Mouse (Mus musculus) embryonic facial prominence, embryonic 15.5 days (tissue): ENCODE data around the gene 0610037L13Rik. TPM values are rescaled to one million over a fixed set of nuclear protein-coding genes. Genes with fewer than 3 reads are reported as not detected.
A peak's percentile ranks its signal among the peaks of the same experiment; 100 is the strongest.

ENCODE experiments used
- ATAC-seq: fragments of 200-750 bp; cut with Nextera tagmentation; 2 replicates; pipeline ENCODE4 v1.8.0; 2017; ENCODE audit warnings: low read depth, moderate TSS enrichment; ENCODE audit not compliant: insufficient number of reproducible peaks, low FRiP score, low TSS enrichment
- H3K27ac ChIP-seq: fragments of 300-500 bp; sonication (generic); replicated peaks from 2 replicates; pipeline ENCODE4 v1.5.1; 2015; ENCODE audit warnings: mild to moderate bottlenecking, inconsistent platforms
- H3K27me3 ChIP-seq: fragments of 300-500 bp; sonication (generic); 2 replicates; pipeline ENCODE4 v1.6.1; 2015; ENCODE audit warnings: inconsistent platforms
- H3K36me3 ChIP-seq: fragments of 300-500 bp; sonication (generic); 2 replicates; pipeline ENCODE4 v1.6.1; 2015; ENCODE audit warnings: mild to moderate bottlenecking, inconsistent platforms
- H3K4me1 ChIP-seq: fragments of 300-500 bp; sonication (generic); 2 replicates; pipeline ENCODE4 v1.6.1; 2015; ENCODE audit warnings: inconsistent platforms
- H3K4me2 ChIP-seq: fragments of 300-500 bp; sonication (generic); replicated peaks from 2 replicates; pipeline ENCODE4 v1.6.1; 2015; ENCODE audit warnings: mild to moderate bottlenecking, inconsistent platforms
- H3K4me3 ChIP-seq: fragments of 300-500 bp; sonication (generic); replicated peaks from 2 replicates; pipeline ENCODE4 v1.5.1; 2015; ENCODE audit warnings: mild to moderate bottlenecking, inconsistent platforms
- H3K9ac ChIP-seq: fragments of 300-500 bp; sonication (generic); 2 replicates; pipeline ENCODE4 v1.6.1; 2015; ENCODE audit warnings: inconsistent platforms
- H3K9me3 ChIP-seq: fragments of 300-500 bp; sonication (generic); replicated peaks from 2 replicates; pipeline ENCODE4 v1.6.1; 2016; ENCODE audit warnings: inconsistent platforms
- WGBS: fragments of 180-500 bp; shearing (Covaris S2); methylation state at CpG from one replicate; pipeline ENCODE4 v1.1.7; 2015; 5-methylcytosine and 5-hydroxymethylcytosine counted together
- polyA plus RNA-seq: library from polyadenylated mRNA; unstranded; fragments of >200 nt; fragmentation: Nextera tagmentation; extraction: Ambion mirVana; gene quantifications from 2 replicates; pipeline ENCODE4 v1.2.1, GENCODE M21; 2015

0610037L13Rik gene
- 145 and 154 TPM in 2 replicates for polyA plus RNA-seq

DNA sequence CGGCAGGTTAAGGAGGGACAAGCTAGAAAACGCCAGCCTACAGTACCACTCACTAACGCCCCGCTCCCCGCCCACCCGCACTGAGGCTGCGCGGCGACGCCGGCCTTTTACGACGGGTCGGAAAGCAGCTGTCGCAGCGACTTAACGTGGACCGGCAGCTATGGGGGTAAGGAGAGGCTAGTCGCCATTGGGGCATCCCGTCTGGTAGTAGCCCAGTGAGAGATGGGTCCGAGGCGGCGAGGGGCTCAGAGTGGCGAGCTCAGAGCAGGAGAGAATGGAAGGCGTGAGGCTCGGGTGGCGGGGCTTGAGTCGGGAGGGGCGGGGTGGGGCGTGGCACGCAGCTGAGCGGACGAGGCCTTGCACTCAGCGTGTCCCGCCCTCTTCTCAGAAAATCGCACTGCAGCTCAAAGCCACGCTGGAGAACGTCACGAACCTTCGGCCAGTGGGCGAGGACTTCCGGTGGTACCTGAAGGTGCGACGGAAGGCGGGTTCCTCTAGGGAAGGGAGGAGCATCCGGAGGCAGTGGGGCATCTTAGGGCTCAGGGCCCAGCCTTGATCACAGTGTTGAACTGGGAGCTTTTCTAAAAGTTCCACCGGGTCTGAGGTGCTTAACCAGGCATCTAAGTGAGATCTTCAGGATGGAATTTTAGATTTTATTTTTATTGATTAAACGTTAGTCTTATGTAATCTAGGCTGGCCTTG, at the start of gene 0610037L13Rik:
TSS of gene 0610037L13Rik (plus strand) at position 83 of the 702 bp plus-strand sequence.
- under 1% methylated on average over 48 of the region's 48 CpGs for WGBS
- peak within 1 kb of the TSS; percentile 42 for H3K9ac ChIP-seq
- H3K4me1 ChIP-seq: peaks cover 14% of the 10 kb centered on the region
- H3K4me2 ChIP-seq: peak within 1 kb of the TSS; percentile 84
- H3K4me3 ChIP-seq: peak within 1 kb of the TSS; percentile 65
- ATAC-seq: peak; percentile 97
- H3K27ac ChIP-seq: peak within 1 kb of the TSS; percentile 94
- no peaks in the 10 kb centered on the region for H3K27me3 ChIP-seq
- H3K9me3 ChIP-seq: no peaks in the 10 kb centered on the region
- peaks cover 56% of the 10 kb centered on the region for H3K36me3 ChIP-seq

DNA sequence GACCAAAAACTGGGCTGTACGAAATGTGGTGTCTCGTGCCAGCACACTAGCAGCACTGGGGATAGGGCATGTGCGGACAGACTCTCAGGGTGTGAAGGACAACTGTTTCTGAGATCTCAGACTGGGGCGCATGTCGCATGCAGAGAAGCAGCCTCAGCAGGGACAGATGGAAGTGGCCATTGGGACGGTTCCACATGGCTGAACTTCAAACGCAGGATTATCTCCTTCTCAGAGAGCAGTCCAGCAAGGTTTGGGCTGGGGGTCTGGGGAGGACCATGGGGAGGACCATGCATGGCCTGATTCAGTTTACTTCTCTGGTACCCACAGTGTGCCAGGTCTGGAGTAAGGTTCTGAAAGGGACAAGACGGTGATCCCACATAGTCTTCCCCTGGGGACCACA, 45.9 kb upstream of the 0610037L13Rik start:
- no peak overlapping the region for H3K4me3 ChIP-seq
- ATAC-seq: no peak
- H3K4me1 ChIP-seq: 0 out of 2 replicates have a peak, but pooled peaks cover 7% of the 10 kb centered on the region
- no peaks in the 10 kb centered on the region for H3K36me3 ChIP-seq
- no peak overlapping the region for H3K4me2 ChIP-seq
- no peak overlapping the region for H3K9ac ChIP-seq
- H3K27ac ChIP-seq: no peak overlapping the region
- 81% methylated on average over 8 of the region's 8 CpGs for WGBS
- peaks cover 24% of the 10 kb centered on the region for H3K27me3 ChIP-seq
- no peaks in the 10 kb centered on the region for H3K9me3 ChIP-seq

DNA sequence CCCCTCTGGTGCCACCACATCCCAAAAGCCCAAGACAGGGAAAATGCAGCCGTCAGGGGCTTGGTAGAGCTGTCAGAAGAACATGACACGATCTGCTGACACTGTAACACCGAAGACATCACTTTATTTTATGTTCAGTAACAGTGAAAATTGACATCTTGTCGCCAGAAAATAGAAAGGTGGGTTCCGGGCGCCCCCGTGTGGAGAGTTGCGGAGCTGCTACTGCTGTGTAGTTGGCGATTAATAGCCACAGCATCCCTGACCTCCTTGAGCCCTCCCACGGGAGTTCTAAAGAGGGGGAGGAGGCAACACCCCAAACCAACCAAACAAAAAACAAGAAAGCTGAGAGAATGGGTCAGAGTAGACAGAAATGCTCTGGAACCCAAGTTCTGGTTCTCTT, 44.6 kb upstream of the 0610037L13Rik start:
- no peak overlapping the region for H3K27ac ChIP-seq
- peaks cover 24% of the 10 kb centered on the region for H3K27me3 ChIP-seq
- H3K4me2 ChIP-seq: no peak overlapping the region
- no peaks in the 10 kb centered on the region for H3K36me3 ChIP-seq
- no peak for ATAC-seq
- no peaks in the 10 kb centered on the region for H3K9me3 ChIP-seq
- no peak overlapping the region for H3K4me3 ChIP-seq
- H3K4me1 ChIP-seq: 0 out of 2 replicates have a peak, but pooled peaks cover 7% of the 10 kb centered on the region
- 4% methylated on average over 10 of the region's 10 CpGs for WGBS
- H3K9ac ChIP-seq: no peak overlapping the region

DNA sequence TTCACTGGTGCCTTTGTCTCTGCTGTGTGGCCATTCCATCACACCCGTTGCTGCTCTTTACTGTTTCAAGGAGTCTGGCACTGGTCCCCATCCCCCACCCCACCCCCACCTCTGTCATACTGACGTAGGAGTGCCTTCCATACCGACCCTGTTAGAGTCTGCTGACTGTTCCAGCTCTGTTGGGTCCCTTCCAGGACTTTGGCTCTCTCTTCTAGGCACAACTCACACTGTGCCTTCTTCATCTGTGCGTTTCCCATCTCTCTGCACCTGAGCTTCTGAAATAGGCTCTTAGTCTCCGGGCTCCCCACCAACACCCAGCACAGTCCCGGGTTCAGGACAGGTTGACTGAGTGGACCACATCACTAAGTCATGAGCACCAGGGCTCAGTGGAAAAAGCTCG, 42.8 kb upstream of the 0610037L13Rik start:
- WGBS: 63% methylated on average over 7 of the region's 7 CpGs
- no peaks in the 10 kb centered on the region for H3K9me3 ChIP-seq
- no peak overlapping the region for H3K27ac ChIP-seq
- H3K4me2 ChIP-seq: peak overlapping the region; percentile 47; the same call in 1 of the 2 replicates
- H3K27me3 ChIP-seq: peaks cover 24% of the 10 kb centered on the region
- H3K4me3 ChIP-seq: no peak overlapping the region
- no peak overlapping the region for H3K9ac ChIP-seq
- ATAC-seq: no peak
- 0 out of 2 replicates have a peak, but pooled peaks cover 7% of the 10 kb centered on the region for H3K4me1 ChIP-seq
- no peaks in the 10 kb centered on the region for H3K36me3 ChIP-seq

DNA sequence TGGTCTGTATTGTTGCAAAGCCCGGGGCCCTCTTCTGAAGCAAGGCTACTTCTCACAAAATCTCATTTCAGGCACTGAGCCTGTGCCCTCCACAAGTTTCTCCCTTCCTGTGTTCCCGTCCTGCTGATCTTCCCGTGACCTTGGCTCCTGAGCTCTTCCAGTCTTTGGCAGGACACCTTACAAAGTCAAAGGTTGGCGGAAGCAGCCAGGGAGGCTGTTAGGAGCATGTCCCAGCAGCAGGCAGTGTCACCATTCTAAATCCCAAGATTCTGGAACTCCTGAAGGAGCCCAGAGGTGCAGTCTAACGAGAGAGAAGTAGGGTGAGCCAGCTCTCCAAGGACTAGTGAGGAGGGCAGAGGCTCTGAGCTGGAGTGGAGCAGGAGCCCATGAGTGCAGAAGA, 41.1 kb upstream of the 0610037L13Rik start:
- H3K9ac ChIP-seq: no peak overlapping the region
- WGBS: 85% methylated on average over 5 of the region's 5 CpGs

DNA sequence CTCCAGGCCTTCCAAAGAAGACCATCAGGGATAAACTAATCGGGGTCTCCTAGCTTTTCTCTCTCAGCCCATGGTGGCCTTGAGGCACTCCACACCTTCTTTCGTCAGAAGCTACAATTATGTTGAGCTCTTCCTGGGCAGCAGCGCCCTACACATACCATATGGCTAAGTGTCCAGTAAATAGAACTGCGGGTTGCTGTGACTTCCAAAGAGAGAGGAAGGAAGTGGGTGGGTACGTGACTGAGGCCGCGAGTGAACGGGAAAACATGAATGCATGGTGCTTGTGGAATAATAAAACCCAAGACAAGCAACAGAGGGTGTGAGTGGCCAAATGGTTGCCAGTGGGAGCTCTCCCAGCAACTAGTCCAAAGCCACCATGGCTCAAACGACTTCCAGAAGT, 40.0 kb upstream of the 0610037L13Rik start:
- H3K4me3 ChIP-seq: no peak overlapping the region
- H3K9ac ChIP-seq: no peak overlapping the region
- H3K4me2 ChIP-seq: no peak overlapping the region
- H3K9me3 ChIP-seq: no peaks in the 10 kb centered on the region
- 79% methylated on average over 9 of the region's 9 CpGs for WGBS
- peaks cover 24% of the 10 kb centered on the region for H3K27me3 ChIP-seq
- no peak for ATAC-seq
- H3K4me1 ChIP-seq: 0 out of 2 replicates have a peak, but pooled peaks cover 7% of the 10 kb centered on the region
- no peaks in the 10 kb centered on the region for H3K36me3 ChIP-seq
- H3K27ac ChIP-seq: no peak overlapping the region

More for the DNA sequence above, 41.1 kb upstream of the 0610037L13Rik start:
- Histone ChIP-seq H3K4me2 (no peak overlapping the region), H3K4me3 (no peak overlapping the region), H3K4me1 (0 out of 2 replicates have a peak, but pooled peaks cover 7% of the 10 kb centered on the region), H3K27me3 (peaks cover 24% of the 10 kb centered on the region), H3K27ac (no peak overlapping the region), H3K9me3 (no peaks in the 10 kb centered on the region), H3K36me3 (no peaks in the 10 kb centered on the region)
- no peak for ATAC-seq

DNA sequence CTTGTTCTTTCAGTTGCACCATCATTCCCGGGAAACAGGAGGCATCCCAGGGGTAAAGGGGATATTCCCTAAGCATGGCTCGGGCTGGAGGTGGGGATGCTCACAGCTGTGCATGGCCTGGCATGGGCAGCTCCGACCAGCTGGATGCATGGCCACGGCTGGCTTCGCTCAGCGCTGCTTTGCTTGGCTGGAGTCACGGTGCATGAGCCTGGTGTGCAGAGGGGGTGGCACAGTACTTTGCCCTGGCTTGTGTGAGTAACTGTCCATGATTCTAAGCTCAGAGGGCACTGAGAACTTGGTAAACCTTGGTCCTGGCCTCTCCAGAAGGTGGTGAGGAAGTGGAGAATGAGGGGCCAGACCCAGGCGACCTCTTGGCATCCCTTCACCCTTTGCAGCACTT, 39.5 kb upstream of the 0610037L13Rik start:
- Histone ChIP-seq H3K4me3 (no peak overlapping the region), H3K27ac (no peak overlapping the region), H3K4me2 (no peak overlapping the region), H3K4me1 (0 out of 2 replicates have a peak, but pooled peaks cover 7% of the 10 kb centered on the region), H3K27me3 (peaks cover 23% of the 10 kb centered on the region), H3K9me3 (no peaks in the 10 kb centered on the region), H3K9ac (no peak overlapping the region), H3K36me3 (no peaks in the 10 kb centered on the region)
- WGBS: 85% methylated on average over 8 of the region's 8 CpGs
- no peak for ATAC-seq

DNA sequence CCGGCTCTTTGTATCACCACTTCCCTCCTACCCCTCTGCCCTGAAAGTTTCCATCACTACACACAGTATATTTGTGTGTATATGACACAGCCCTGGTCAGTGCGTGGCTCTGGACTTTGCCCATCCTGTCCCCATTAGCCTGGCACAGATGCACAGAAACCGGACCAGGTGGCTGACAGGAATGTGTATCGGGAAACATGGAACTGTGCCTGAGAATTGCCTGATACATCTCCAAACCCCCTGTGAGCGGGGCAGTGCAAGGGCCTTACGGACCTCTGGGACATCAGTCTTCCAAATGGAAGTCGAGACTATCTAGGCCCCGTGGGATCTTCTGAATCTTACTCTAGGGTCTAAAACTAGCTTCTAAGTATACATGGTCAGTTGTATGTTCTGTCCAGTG, 36.3 kb upstream of the 0610037L13Rik start:
- 88% methylated on average over 8 of the region's 8 CpGs for WGBS
- Histone ChIP-seq H3K27me3 (no peaks in the 10 kb centered on the region), H3K9me3 (no peaks in the 10 kb centered on the region), H3K27ac (no peak overlapping the region), H3K9ac (no peak overlapping the region), H3K36me3 (peaks cover 6% of the 10 kb centered on the region; the same call in 1 of the 2 replicates), H3K4me1 (no peaks in the 10 kb centered on the region), H3K4me3 (no peak overlapping the region), H3K4me2 (no peak overlapping the region)
- ATAC-seq: no peak

DNA sequence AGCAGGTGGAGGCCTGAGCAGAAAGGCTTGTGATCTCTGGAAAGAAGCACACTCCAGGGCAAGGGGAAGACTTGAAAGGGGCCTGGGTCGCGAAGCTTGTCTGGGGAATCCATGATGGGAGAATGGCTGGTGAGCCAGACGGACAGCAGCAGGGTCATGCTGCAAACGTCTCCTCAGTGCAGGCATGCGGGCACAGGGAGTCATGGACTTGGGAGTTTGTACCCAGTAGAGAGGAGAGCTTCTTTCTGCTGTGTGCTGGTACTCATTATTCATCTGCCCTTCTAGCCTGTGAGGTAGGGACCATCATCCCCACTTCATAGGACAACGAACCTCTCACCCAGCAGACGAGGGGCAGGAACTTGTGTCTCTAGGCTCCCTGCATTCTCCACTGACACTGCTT, 35.8 kb upstream of the 0610037L13Rik start:
- WGBS: 86% methylated on average over 7 of the region's 7 CpGs
- Histone ChIP-seq H3K4me2 (no peak overlapping the region), H3K4me1 (no peaks in the 10 kb centered on the region), H3K36me3 (peaks cover 10% of the 10 kb centered on the region), H3K9me3 (no peaks in the 10 kb centered on the region), H3K4me3 (no peak overlapping the region), H3K9ac (no peak overlapping the region), H3K27ac (no peak overlapping the region), H3K27me3 (no peaks in the 10 kb centered on the region)
- no peak for ATAC-seq

DNA sequence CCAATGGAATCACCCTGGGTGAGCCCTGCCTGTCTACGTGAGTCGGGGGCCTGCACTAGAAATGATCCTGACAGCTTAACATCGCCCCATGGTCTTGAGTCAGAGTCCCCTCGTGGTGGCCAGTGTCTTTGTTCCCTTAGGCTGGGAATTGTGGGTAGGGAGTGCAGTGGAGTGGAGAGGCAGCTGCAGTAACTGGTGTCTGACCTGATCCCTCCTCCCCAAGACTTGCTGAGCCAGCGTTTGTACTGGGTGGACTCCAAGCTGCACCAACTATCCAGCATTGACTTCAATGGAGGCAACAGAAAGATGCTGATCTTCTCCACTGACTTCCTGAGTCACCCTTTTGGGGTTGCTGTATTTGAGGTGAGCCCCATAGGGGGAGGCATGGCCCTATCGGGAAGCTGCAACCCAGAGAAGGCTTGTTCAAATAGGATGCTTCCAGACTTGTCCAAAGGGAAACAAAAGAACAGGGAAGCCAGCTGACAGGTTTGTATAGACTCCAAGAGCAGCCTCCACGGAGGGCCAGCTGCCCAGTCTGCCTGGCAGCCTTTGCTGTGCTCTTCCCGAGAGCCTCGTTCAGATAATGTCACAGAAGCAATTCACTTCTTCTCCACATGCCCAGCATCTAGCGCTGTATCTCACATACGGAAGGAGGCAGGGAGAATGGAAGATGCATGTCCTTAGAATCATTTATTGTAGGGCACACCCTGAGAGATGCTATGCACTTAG, 32.5 kb upstream of the 0610037L13Rik start:
- WGBS: 77% methylated on average over 11 of the region's 11 CpGs
- ATAC-seq: no peak
- H3K4me2 ChIP-seq: no peak overlapping the region
- no peaks in the 10 kb centered on the region for H3K27me3 ChIP-seq
- no peaks in the 10 kb centered on the region for H3K9me3 ChIP-seq
- H3K4me1 ChIP-seq: no peaks in the 10 kb centered on the region
- no peak overlapping the region for H3K4me3 ChIP-seq
- no peak overlapping the region for H3K27ac ChIP-seq
- peaks cover 13% of the 10 kb centered on the region for H3K36me3 ChIP-seq
- no peak overlapping the region for H3K9ac ChIP-seq

DNA sequence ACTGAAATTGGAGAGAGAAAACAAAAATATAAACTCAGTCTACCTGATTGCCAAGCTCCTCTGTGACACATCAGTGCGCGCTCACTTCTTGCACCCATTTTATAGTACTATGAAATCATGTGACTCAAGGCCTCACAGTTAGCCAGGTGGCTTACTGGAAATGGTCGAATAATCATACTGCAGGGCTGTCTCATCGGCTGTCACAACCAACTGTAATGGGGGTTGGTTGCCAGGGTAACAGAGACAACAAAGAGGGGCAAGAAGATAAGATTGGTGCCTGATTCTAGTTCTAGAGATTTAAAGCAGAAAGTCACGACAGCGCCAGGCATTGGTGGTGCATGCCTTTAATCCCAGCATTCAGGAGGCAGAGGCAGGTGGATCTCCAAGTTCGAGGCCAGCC, 30.6 kb upstream of the 0610037L13Rik start:
- 91% methylated on average over 7 of the region's 7 CpGs for WGBS
- Histone ChIP-seq H3K9ac (no peak overlapping the region), H3K4me2 (no peak overlapping the region), H3K36me3 (peaks cover 13% of the 10 kb centered on the region), H3K27ac (no peak overlapping the region), H3K9me3 (no peaks in the 10 kb centered on the region), H3K4me1 (no peaks in the 10 kb centered on the region), H3K4me3 (no peak overlapping the region), H3K27me3 (no peaks in the 10 kb centered on the region)
- no peak for ATAC-seq
